Mouse (Mus musculus): ENCODE results near the gene Olfr1219. TPM values are rescaled to one million over a fixed set of nuclear protein-coding genes. Genes with fewer than 3 reads are reported as not detected.

Olfr1219 gene
- not detected for total RNA-seq (2021)

DNA sequence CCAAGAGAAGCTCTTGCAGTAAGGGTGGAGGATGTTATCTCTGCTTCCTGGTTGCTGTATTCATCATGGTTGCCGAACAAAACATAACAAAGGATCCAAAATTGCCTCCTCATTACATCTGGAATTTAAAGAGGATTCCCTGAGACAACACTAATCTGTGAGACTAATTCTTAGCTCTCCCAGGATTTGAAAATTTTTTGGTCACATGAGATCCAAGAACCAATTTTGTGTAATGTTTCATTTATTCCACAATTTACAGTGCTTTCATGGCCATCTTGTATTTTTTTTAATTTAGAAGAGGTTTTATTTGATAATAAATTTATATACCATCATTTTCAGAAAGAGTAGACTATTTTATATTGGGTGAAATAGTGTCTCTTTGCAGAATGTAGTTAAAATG lies at the start of gene Olfr1219:
Gene Olfr1219, minus strand, starts transcription at position 101 of the 400 bp plus-strand sequence.
- intact Hi-C loops (cut with DNase I): no loop called here
- DNase-seq (ENCODE audit: low spot score in 2 of 2): no peak

DNA sequence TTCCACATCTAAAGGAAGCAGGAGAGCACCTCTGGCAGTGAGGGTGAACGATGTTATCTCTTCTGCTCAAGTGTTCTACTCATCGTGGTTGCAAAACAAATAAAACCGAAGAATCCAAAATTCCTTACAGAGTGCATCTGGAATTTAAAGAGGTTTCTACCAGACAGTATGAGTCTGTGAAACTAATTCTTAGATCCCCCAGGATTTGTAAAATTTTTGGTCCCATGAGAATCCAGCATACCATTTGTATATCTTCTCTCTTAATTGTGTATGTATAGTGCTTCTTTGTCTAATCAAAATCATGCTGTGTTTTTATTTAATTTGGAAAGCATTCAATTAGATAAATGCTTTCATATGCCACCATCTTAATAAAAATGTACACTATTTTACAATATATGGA lies 49.6 kb upstream of the Olfr1219 start, which contains the start of gene Olfr1222:
Gene Olfr1222, minus strand, starts transcription at position 101 of the 400 bp plus-strand sequence.
- intact Hi-C loops (cut with DNase I): no loop called here
- DNase-seq (ENCODE audit: low spot score in 2 of 2): no peak

DNA sequence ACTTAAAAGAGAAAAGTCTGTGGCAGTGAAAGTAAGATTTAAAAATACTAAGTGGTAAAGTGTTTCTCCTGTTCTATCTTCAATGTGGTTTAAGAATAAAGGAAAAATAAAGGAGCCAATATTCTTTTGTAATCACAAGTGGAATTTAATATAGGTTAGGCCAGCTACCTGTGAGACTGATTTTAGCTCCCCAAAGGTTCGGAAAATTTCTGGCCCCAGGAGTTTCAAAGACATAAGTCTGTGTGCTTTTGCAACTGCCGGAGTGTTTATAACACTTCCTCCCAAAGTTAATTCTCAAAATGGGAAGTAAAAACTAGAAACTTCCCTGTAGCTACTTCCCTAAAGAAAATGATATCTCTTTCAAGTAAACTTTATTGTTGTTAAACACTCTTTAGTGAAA lies 33.9 kb upstream of the Olfr1219 start, which contains the start of gene Olfr1221:
Gene Olfr1221, minus strand, starts transcription at position 101 of the 400 bp plus-strand sequence.
- DNase-seq (ENCODE audit: low spot score in 2 of 2): no peak
- intact Hi-C loops (cut with DNase I): no loop called here

DNA sequence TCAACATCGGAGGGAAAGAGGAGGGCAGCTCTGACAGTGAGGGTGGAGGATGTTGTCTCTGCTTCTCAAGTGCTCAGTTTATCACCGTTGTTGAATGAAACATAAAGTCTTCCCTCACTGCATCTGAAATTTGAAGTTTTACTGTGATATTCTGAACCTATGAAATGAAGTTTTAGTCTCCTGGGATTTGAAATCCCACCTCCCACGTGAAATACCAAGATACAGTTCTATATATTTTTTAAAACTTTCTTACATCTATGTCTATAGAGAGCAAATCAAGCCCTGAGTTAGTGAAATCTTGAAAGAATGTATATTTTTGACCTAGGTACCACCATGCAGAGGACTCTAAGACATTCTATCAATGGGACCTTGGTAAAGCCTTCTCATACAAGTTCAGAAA lies 23.4 kb upstream of the Olfr1219 start, which contains the start of gene Olfr1220:
Gene Olfr1220, minus strand, starts transcription at position 101 of the 400 bp plus-strand sequence.
- intact Hi-C loops (cut with DNase I): no loop called here
- no peak for DNase-seq (ENCODE audit: low spot score in 2 of 2)

DNA sequence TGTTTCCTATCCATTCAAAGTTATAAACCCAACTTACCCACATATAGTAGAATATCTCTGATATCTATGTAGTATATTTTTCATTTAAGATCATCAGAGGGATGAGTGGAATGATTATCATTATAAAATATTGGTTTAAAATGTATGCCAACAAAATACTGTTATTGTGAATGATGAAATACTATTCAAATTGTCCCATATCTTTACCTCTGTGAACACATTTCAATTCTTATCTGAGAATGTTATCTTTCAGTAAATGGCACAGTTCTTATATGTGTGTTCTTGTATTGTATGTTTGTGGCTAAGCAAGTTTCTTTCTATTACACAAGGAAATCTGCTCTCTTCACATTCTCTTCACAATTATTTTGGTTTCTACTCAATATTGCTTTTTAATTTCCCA lies 22.3 kb upstream of the Olfr1219 start:
- no peak for DNase-seq (ENCODE audit: low spot score in 2 of 2)
- intact Hi-C loops (cut with DNase I): no loop called here

DNA sequence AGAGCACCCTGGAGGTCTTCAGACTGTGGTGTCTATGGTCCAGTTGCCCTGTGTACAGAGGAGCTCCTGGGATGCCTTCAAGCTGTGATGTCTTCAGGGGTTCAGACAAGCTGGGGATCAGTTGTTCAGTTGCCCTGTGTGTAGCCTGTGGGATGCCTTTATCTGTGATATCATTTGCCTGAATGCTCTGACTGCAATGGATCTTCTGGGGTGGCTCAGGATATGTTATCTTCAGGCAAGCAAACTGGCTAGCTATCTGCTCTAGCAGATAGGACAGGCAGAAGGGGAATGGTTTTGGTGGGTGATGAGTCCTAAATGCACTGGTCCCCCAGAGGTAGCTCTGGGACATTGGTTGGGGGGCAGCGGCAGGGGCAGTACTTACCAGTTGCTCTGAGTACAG lies 10.5 kb upstream of the Olfr1219 start:
- intact Hi-C loops (cut with DNase I): no loop called here
- no peak for DNase-seq (ENCODE audit: low spot score in 2 of 2)

DNA sequence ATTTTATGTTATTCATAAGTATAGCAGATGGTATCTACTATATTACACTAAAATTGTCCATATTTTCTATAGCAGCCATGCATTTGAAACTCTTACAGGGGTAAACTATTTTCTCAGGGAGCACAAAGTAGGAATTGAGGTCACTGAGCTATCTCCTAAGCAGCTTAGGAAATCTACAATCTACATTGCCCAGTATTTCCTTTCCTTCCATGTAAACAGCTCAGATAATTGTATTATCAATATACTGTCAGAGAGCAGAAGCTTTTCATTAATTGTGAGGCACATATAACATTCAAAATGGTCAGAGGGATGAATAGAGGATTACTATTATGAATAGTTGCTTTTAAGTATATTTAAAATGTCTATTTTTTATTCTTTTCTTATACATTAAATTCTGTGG lies 1.8 kb downstream of the Olfr1219 start:
- intact Hi-C loops (cut with DNase I): no loop called here
- DNase-seq (ENCODE audit: low spot score in 2 of 2): no peak

DNA sequence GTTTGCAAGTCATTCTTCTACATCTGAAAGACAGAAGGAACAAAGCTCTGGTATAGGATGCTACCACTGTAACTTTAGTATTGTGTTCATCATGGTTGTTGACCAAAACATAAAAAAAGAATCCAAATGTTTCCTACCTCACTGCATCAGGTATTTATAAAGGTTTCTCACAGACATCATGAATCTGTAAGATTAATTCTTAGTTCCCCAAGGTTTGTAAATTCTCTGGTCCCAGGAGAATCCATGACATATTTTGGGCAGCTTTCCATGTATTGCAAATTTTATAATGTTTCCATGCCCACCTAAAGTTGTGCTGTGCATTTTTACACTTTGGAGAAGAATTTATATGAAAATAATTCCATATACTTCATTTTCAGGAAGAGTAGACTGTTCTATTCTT lies 22.2 kb downstream of the Olfr1219 start, which contains the start of gene Olfr1218:
Gene Olfr1218, minus strand, starts transcription at position 101 of the 400 bp plus-strand sequence.
- intact Hi-C loops (cut with DNase I): no loop called here
- no peak for DNase-seq (ENCODE audit: low spot score in 2 of 2)

DNA sequence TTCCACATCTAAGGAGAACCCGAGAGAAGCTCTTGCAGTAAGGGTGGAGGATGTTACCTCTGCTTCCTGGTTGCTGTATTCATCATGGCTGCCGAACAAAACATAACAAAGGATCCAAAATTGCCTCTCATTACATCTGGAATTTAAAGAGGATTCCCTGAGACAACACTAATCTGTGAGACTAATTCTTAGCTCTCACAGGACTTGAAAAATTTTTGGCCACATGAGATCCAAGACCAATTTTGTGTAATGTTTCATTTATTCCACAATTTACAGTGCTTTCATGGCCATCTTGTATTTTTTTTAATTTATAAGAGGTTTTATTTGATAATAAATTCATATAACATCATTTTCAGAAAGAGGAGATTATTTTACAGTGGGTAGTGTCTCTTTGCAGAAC lies 51.3 kb downstream of the Olfr1219 start, which contains the start of gene Olfr1217:
Gene Olfr1217, minus strand, starts transcription at position 101 of the 400 bp plus-strand sequence.
- intact Hi-C loops (cut with DNase I): no loop called here
- no peak for DNase-seq (ENCODE audit: low spot score in 2 of 2)

Other genes starting within 250 kb of the Olfr1219 start
- not detected for gene Olfr1204, start 234.2 kb downstream of the Olfr1219 start, total RNA-seq (2021)
- not detected for gene Olfr1206, start 220.3 kb downstream of the Olfr1219 start, total RNA-seq (2021)
- not detected for gene Olfr1208, start 181.2 kb downstream of the Olfr1219 start, total RNA-seq (2021)
- gene Olfr1209, start 168.4 kb downstream of the Olfr1219 start, total RNA-seq (2021): not detected
- not detected for gene Olfr1211, start 145.4 kb downstream of the Olfr1219 start, total RNA-seq (2021)
- not detected for gene Olfr1212, start 129.5 kb downstream of the Olfr1219 start, total RNA-seq (2021)
- not detected for gene Gm13762, start 103.2 kb downstream of the Olfr1219 start, total RNA-seq (2021)
- gene Olfr1214, start 90.9 kb downstream of the Olfr1219 start, total RNA-seq (2021): not detected
- gene Olfr1215, start 76.5 kb downstream of the Olfr1219 start, total RNA-seq (2021): not detected
- not detected for gene Olfr1216, start 65.2 kb downstream of the Olfr1219 start, total RNA-seq (2021)
- gene Olfr1217, start 51.4 kb downstream of the Olfr1219 start, total RNA-seq (2021): not detected
- gene Olfr1218, start 22.3 kb downstream of the Olfr1219 start, total RNA-seq (2021): not detected
- not detected for gene Olfr1220, start 23.3 kb upstream of the Olfr1219 start, total RNA-seq (2021)
- gene Olfr1221, start 33.8 kb upstream of the Olfr1219 start, total RNA-seq (2021): not detected
- not detected for gene Olfr1222, start 49.5 kb upstream of the Olfr1219 start, total RNA-seq (2021)
- not detected for gene Olfr1223, start 68.0 kb upstream of the Olfr1219 start, total RNA-seq (2021)
- gene Olfr1224-ps1, start 80.6 kb upstream of the Olfr1219 start, total RNA-seq (2021): not detected
- not detected for gene Olfr1225, start 91.2 kb upstream of the Olfr1219 start, total RNA-seq (2021)
- gene Olfr1226, start 116.5 kb upstream of the Olfr1219 start, total RNA-seq (2021): not detected
- gene Olfr1228, start 170.5 kb upstream of the Olfr1219 start, total RNA-seq (2021): not detected
- gene Olfr1229, start 204.5 kb upstream of the Olfr1219 start, total RNA-seq (2021): not detected
- gene Olfr1230, start 213.8 kb upstream of the Olfr1219 start, total RNA-seq (2021): not detected
- not detected for gene Olfr1231, start 223.6 kb upstream of the Olfr1219 start, total RNA-seq (2021)
- gene Olfr1232, start 246.2 kb upstream of the Olfr1219 start, total RNA-seq (2021): not detected

All from left cerebral cortex, postnatal 36 days (tissue).